Mouse (Mus musculus): ENCODE results near the gene Ska3.

Gene Ska3

GRCm38 (mm10) chr14:57791171-57791570 is 34.8 kb downstream of the Ska3 start:
- no peak for DNase-seq

- no peak for DNase-seq
Measured at GRCm38 (mm10) chr14:57789759-57790158, 36.2 kb downstream of the Ska3 start.

DNA sequence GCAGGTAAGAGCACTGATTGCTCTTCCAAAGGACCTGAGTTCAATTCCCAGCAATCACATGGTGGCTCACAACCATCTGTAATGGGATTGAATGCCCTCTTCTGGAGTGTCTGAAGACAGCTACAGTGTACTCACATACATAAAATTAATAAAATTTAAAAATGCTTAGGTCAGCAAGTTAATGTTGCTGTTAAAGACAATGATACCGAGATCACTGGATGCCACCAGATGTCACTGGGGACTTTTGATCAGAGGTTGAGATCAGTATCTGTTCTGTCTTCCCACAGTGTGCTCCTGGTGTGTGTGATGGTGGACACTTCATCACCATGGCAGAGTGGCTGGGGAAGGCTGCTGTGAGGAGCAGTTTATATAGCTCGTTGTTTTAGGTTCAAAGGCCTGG is 36.7 kb downstream of the Ska3 start:
- no peak for DNase-seq

- DNase-seq, result no peak
Measured at GRCm38 (mm10) chr14:57787406-57787805, 38.6 kb downstream of the Ska3 start.

DNA sequence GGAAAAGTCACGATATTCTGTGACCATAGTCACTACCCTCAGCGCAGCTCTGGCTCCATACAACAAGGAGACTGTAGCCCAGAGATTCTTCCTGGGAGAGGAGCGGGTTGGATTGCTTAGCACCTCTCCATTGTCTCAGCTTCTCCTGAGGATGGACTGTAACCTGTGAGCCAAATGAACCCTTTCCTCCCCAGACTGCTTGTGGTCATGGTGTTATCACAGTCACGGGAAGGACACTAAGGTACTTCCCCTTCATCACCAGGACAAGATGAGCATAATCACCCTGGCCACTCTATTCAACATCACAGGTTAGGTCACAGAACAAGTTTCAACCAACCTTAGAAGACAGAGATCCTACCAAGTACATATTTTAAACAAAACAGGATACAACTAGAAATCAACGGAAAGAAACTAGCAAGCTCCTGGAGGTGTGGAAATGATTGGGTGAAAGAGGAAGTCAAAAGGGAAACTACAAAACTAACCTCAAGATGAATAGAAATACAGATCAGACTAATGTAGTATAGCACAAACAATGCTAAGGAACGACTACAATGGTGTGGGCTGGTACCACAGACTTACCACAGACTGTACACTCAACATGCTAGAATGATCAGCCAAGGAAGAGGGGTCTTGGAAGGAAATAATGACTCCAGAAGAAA is 53.7 kb downstream of the Ska3 start:
- DNase-seq, result no peak

- no peak for DNase-seq
Measured at GRCm38 (mm10) chr14:57769102-57769501, 56.9 kb downstream of the Ska3 start.

GRCm38 (mm10) chr14:57760447-57761412 is 65.3 kb downstream of the Ska3 start:
- DNase-seq, result no peak

- DNase-seq, result no peak
Measured at GRCm38 (mm10) chr14:57758237-57758636, 67.7 kb downstream of the Ska3 start, which contains the start of gene Lats2. TSS of gene Lats2 (minus strand) at chr14:57758388.
